12 mouse cellular contexts compared by ENCODE assay signal in genomic region chr12:83506543-83506942, GRCm38 (mm10).
"Had no signal": no experiment of that assay in that cellular context is flagged by ENCODE, and none has a peak within 500 bp of the region (broad histone marks: within the 10 kb centered on the region; RNA-seq: fewer than 3 reads in every experiment).

No protein-coding gene starts in this region.

- DNase-seq: lung, adult 18-20 months; lung, embryonic 14.5 days; lung, postnatal 10 days; lung, postnatal 4 days; right cerebral cortex, postnatal 14 days; thymus, adult 2 months; thymus, postnatal 25 days had no signal

- H3K9me3 ChIP-seq: midbrain, embryonic 13.5 days; midbrain, embryonic 15.5 days; neural tube, embryonic 12.5 days; stomach, embryonic 15.5 days had no signal

- H3K36me3 ChIP-seq: midbrain, embryonic 13.5 days; midbrain, embryonic 15.5 days; neural tube, embryonic 12.5 days; stomach, embryonic 15.5 days had no signal

- H3K4me1 ChIP-seq: midbrain, embryonic 13.5 days; neural tube, embryonic 12.5 days; stomach, embryonic 15.5 days had no signal

- H3K27ac ChIP-seq: midbrain, embryonic 13.5 days; midbrain, embryonic 15.5 days; neural tube, embryonic 12.5 days; stomach, embryonic 15.5 days; stomach, postnatal 0 days had no signal

- H3K4me3 ChIP-seq: midbrain, embryonic 13.5 days; midbrain, embryonic 15.5 days; neural tube, embryonic 12.5 days; stomach, embryonic 15.5 days had no signal

- H3K27me3 ChIP-seq: midbrain, embryonic 13.5 days; midbrain, embryonic 15.5 days; neural tube, embryonic 12.5 days; stomach, embryonic 15.5 days had no signal
